Mouse (Mus musculus) kidney, embryonic 15.5 days (tissue): ENCODE results near the gene Asic5. TPM values are rescaled to one million over a fixed set of nuclear protein-coding genes. Genes with fewer than 3 reads are reported as not detected.

Experiments used
- ATAC-seq: fragments of 200-750 bp; cut with Nextera tagmentation; replicated peaks from 2 replicates; pipeline ENCODE4 v1.8.0; 2017; ENCODE audit warnings: moderate TSS enrichment; ENCODE audit not compliant: low FRiP score
- H3K27ac ChIP-seq: fragments of 300-500 bp; sonication (generic); 2 replicates; pipeline ENCODE4 v1.5.1; 2015; ENCODE audit warnings: mild to moderate bottlenecking, inconsistent platforms
- H3K27me3 ChIP-seq: fragments of 300-500 bp; sonication (generic); 2 replicates; pipeline ENCODE4 v1.6.1; 2015; ENCODE audit warnings: inconsistent platforms
- H3K36me3 ChIP-seq: fragments of 300-500 bp; sonication (generic); 2 replicates; pipeline ENCODE4 v1.6.1; 2015; ENCODE audit warnings: inconsistent platforms
- H3K4me1 ChIP-seq: fragments of 300-500 bp; sonication (generic); 2 replicates; pipeline ENCODE4 v1.6.1; 2015; ENCODE audit warnings: inconsistent platforms
- H3K4me2 ChIP-seq: fragments of 300-500 bp; sonication (generic); 2 replicates; pipeline ENCODE4 v1.6.1; 2015; ENCODE audit warnings: moderate library complexity, mild to moderate bottlenecking, inconsistent platforms
- H3K4me3 ChIP-seq: fragments of 300-500 bp; sonication (generic); replicated peaks from 2 replicates; pipeline ENCODE4 v1.5.1; 2015; ENCODE audit warnings: mild to moderate bottlenecking, inconsistent platforms
- H3K9ac ChIP-seq: fragments of 300-500 bp; sonication (generic); 2 replicates; pipeline ENCODE4 v1.6.1; 2015; ENCODE audit warnings: mild to moderate bottlenecking, inconsistent platforms
- H3K9me3 ChIP-seq: fragments of 300-500 bp; sonication (generic); replicated peaks from 2 replicates; pipeline ENCODE4 v1.6.1; 2016; ENCODE audit warnings: inconsistent platforms
- WGBS: fragments of 180-500 bp; shearing (Covaris S2); methylation state at CpG from one replicate; pipeline ENCODE4 v1.1.7; 2015; ENCODE audit warnings: mixed read lengths; 5-methylcytosine and 5-hydroxymethylcytosine counted together
- polyA plus RNA-seq: library from polyadenylated mRNA; unstranded; fragments of >200 nt; fragmentation: Nextera tagmentation; extraction: Ambion mirVana; gene quantifications from 2 replicates; pipeline ENCODE4 v1.2.1, GENCODE M21; 2015

The Asic5 gene
- polyA plus RNA-seq: not detected in 2 replicates

GRCm38 (mm10) chr3:81981990-81982389 lies at the start of gene Asic5:
Gene Asic5, plus strand, starts transcription at chr3:81982290.
- ATAC-seq: no peak
- no peaks in the 10 kb centered on the region for H3K4me1 ChIP-seq
- no peaks in the 10 kb centered on the region for H3K36me3 ChIP-seq
- no peak within 1 kb of the TSS for H3K9ac ChIP-seq
- no peak within 1 kb of the TSS for H3K27ac ChIP-seq
- no peaks in the 10 kb centered on the region for H3K9me3 ChIP-seq
- no peaks in the 10 kb centered on the region for H3K27me3 ChIP-seq
- H3K4me2 ChIP-seq: no peak within 1 kb of the TSS
- H3K4me3 ChIP-seq: no peak within 1 kb of the TSS
- 66% methylated on average over 5 of the region's 5 CpGs for WGBS

- no peaks in the 10 kb centered on the region for H3K27me3 ChIP-seq
- 83% methylated on average over 4 of the region's 4 CpGs for WGBS
- H3K4me3 ChIP-seq: peak overlapping the region; percentile 83; the same call in 1 of the 2 replicates
- no peak overlapping the region for H3K27ac ChIP-seq
- H3K9ac ChIP-seq: no peak overlapping the region
- H3K36me3 ChIP-seq: no peaks in the 10 kb centered on the region
- ATAC-seq: no peak
- no peaks in the 10 kb centered on the region for H3K9me3 ChIP-seq
- peak overlapping the region; percentile 59; the same call in 1 of the 2 replicates for H3K4me2 ChIP-seq
- 0 out of 2 replicates have a peak, but pooled peaks cover 3% of the 10 kb centered on the region for H3K4me1 ChIP-seq
These were observed 48.7 kb upstream of the Asic5 start for GRCm38 (mm10) chr3:81933348-81933747.

DNA sequence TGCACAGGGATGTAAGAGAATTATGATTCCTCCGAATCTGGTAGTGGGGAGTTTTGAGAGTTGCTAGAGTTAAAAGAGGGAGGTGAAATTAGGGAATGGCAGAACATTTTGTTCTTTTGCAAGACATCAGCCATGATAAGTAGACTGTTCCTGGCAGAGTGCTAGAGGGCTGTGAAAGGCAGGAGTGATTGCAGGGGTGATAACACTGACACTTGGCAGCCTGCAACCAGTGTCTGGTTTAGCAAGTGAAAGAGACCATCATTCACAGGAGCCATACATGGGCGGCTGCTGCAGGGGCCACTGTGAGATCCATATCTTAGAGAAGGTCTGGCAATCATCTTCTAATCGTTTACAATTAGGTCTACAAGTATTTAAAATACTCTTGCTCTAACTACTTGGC lies 43.2 kb upstream of the Asic5 start:
- no peaks in the 10 kb centered on the region for H3K27me3 ChIP-seq
- no peak overlapping the region for H3K4me3 ChIP-seq
- H3K27ac ChIP-seq: no peak overlapping the region
- H3K4me2 ChIP-seq: no peak overlapping the region
- no peaks in the 10 kb centered on the region for H3K4me1 ChIP-seq
- ATAC-seq: no peak
- no peaks in the 10 kb centered on the region for H3K9me3 ChIP-seq
- no peaks in the 10 kb centered on the region for H3K36me3 ChIP-seq
- 72% methylated on average over 3 of the region's 3 CpGs for WGBS
- H3K9ac ChIP-seq: no peak overlapping the region

GRCm38 (mm10) chr3:81942341-81942740 lies 39.7 kb upstream of the Asic5 start:
- no peaks in the 10 kb centered on the region for H3K27me3 ChIP-seq
- no peaks in the 10 kb centered on the region for H3K9me3 ChIP-seq
- H3K4me1 ChIP-seq: no peaks in the 10 kb centered on the region
- ATAC-seq: no peak
- H3K9ac ChIP-seq: no peak overlapping the region
- 92% methylated on average over 3 of the region's 3 CpGs for WGBS
- H3K36me3 ChIP-seq: no peaks in the 10 kb centered on the region
- no peak overlapping the region for H3K4me3 ChIP-seq
- H3K27ac ChIP-seq: no peak overlapping the region
- no peak overlapping the region for H3K4me2 ChIP-seq

DNA sequence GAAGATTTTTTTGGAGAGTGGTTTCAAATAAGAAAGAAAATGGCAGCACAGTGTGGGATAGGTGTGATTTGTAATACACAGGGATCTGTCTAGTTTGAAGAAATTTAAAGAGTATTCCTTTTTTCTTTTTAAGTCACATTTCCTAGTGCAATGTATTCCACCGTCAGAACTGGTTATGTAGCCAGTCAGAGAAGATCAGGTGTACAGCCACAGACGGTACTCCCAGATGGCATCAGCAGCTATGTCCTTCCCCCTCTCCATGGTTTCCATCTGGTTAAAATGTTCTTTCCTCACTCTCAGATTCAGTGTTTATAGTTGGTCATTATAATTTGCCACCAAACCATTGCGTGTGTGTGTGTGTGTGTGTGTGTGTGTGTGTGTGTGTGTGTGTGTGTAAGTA lies 39.0 kb upstream of the Asic5 start:
- H3K27me3 ChIP-seq: no peaks in the 10 kb centered on the region
- WGBS: 80% methylated on average over 3 of the region's 3 CpGs
- H3K9me3 ChIP-seq: no peaks in the 10 kb centered on the region

GRCm38 (mm10) chr3:81944851-81945393 lies 37.2 kb upstream of the Asic5 start:
- Histone ChIP-seq H3K27ac (no peak overlapping the region), H3K36me3 (no peaks in the 10 kb centered on the region), H3K9me3 (no peaks in the 10 kb centered on the region), H3K4me2 (no peak overlapping the region), H3K27me3 (no peaks in the 10 kb centered on the region), H3K4me3 (no peak overlapping the region), H3K4me1 (no peaks in the 10 kb centered on the region), H3K9ac (no peak overlapping the region)
- no peak for ATAC-seq
- WGBS: 92% methylated on average over 7 of the region's 7 CpGs

More for the DNA sequence above, 39.0 kb upstream of the Asic5 start:
- Histone ChIP-seq H3K9ac (no peak overlapping the region), H3K4me2 (no peak overlapping the region), H3K4me1 (no peaks in the 10 kb centered on the region), H3K27ac (no peak overlapping the region), H3K4me3 (no peak overlapping the region), H3K36me3 (no peaks in the 10 kb centered on the region)
- ATAC-seq: no peak

- Histone ChIP-seq H3K4me3 (no peak overlapping the region), H3K4me2 (no peak overlapping the region), H3K9me3 (no peaks in the 10 kb centered on the region), H3K36me3 (no peaks in the 10 kb centered on the region), H3K27ac (no peak overlapping the region), H3K27me3 (no peaks in the 10 kb centered on the region), H3K4me1 (no peaks in the 10 kb centered on the region), H3K9ac (no peak overlapping the region)
- WGBS: 85% methylated on average over 1 of the region's 1 CpGs
- no peak for ATAC-seq
These were observed 33.0 kb upstream of the Asic5 start for GRCm38 (mm10) chr3:81949048-81949447.

DNA sequence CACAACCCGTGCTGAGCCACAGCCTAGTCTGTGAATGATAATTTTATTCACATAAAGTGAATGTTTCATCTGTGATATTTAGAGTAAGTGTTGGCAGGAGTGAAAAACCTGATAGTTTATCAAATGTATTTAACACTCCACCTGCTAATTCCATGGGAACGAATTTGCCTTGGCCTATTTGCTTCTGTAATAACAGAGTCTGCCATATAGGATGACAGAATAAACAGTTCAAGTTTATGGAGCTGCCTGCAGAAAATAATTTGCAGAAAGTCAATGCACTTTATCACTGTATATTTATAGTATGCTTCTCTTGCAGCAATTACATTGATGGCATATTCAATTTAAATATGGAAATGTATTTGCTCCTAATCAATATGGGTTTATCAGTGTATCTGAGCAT lies 30.3 kb upstream of the Asic5 start:
- Histone ChIP-seq H3K9me3 (no peaks in the 10 kb centered on the region), H3K27ac (no peak overlapping the region), H3K27me3 (no peaks in the 10 kb centered on the region), H3K9ac (no peak overlapping the region), H3K4me3 (no peak overlapping the region), H3K4me2 (no peak overlapping the region), H3K4me1 (no peaks in the 10 kb centered on the region), H3K36me3 (0 out of 2 replicates have a peak, but pooled peaks cover 5% of the 10 kb centered on the region)
- WGBS: 56% methylated on average over 2 of the region's 2 CpGs
- no peak for ATAC-seq

- Histone ChIP-seq H3K4me3 (no peak overlapping the region), H3K4me2 (no peak overlapping the region), H3K27me3 (no peaks in the 10 kb centered on the region), H3K9me3 (no peaks in the 10 kb centered on the region), H3K4me1 (no peaks in the 10 kb centered on the region), H3K9ac (no peak overlapping the region), H3K36me3 (0 out of 2 replicates have a peak, but pooled peaks cover 5% of the 10 kb centered on the region), H3K27ac (no peak overlapping the region)
- no peak for ATAC-seq
- 87% methylated on average over 5 of the region's 5 CpGs for WGBS
These were observed 24.6 kb upstream of the Asic5 start for GRCm38 (mm10) chr3:81957484-81957883.

DNA sequence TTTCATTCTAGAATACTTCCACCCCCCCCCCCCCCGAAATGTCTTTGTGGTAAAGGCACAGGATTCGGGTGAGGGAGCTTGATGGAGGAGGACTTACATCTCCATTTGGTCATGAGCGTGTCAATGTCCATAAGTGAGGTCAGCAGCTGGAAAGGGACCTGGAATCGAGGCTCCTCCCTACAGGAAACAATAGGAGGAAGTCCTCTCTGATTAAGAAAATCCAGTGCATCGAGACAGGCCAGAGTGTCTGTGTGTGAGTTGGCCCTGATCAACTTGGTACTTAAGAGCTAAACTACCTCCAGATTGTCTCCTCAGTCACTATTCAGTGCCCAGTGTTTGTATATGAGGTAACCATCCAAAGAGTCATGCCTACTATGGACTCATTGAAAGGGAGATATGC lies 20.8 kb upstream of the Asic5 start:
- WGBS: 77% methylated on average over 5 of the region's 5 CpGs
- H3K4me3 ChIP-seq: no peak overlapping the region
- H3K4me1 ChIP-seq: no peaks in the 10 kb centered on the region
- ATAC-seq: no peak
- H3K27me3 ChIP-seq: no peaks in the 10 kb centered on the region
- H3K9ac ChIP-seq: no peak overlapping the region
- no peaks in the 10 kb centered on the region for H3K9me3 ChIP-seq
- no peak overlapping the region for H3K4me2 ChIP-seq
- no peaks in the 10 kb centered on the region for H3K36me3 ChIP-seq
- no peak overlapping the region for H3K27ac ChIP-seq

DNA sequence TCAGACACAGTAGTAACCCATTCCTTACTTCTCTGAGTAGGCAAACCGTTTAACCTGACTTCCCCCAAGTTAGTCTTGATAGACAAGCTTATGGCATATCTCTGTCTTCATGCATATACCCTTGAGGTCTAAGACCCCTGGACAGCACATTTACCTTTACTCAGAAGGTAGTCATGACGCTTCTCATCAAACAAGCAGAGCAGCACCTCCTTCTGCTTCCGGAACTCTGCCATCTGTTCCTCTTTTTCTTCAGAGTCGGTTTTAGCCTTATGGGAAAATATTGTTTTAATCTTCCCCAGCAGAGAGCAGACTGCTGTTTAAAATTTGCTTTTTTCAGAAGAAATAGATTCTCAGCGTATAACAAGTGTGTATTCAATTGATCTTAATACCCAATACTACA lies 18.3 kb upstream of the Asic5 start:
- no peaks in the 10 kb centered on the region for H3K4me1 ChIP-seq
- WGBS: 74% methylated on average over 5 of the region's 5 CpGs
- no peak overlapping the region for H3K4me2 ChIP-seq
- no peak overlapping the region for H3K4me3 ChIP-seq
- no peaks in the 10 kb centered on the region for H3K36me3 ChIP-seq
- no peaks in the 10 kb centered on the region for H3K27me3 ChIP-seq
- ATAC-seq: no peak
- H3K27ac ChIP-seq: no peak overlapping the region
- H3K9ac ChIP-seq: no peak overlapping the region
- no peaks in the 10 kb centered on the region for H3K9me3 ChIP-seq

- no peak for ATAC-seq
- Histone ChIP-seq H3K27me3 (no peaks in the 10 kb centered on the region), H3K36me3 (no peaks in the 10 kb centered on the region)
These were observed 17.5 kb upstream of the Asic5 start for GRCm38 (mm10) chr3:81964596-81964995.

DNA sequence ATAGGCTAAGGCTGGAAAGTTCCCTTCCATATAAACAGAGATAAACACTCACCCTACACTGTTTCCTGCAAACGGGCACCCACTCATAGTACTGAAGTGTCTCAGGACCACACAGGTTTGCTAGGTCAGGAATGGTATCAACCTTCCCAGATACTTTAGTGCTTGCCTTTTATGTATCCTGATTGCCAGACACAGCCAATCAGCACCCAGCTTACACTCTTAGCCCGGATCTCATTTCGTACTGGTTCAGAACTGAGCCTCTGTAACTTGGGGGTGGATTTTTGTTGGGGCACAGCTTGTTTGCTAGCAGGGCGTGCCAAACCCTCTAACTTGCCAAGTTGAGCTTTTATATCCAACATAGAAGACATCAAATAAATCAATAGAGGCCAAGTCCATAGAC lies 6.5 kb upstream of the Asic5 start:
- ATAC-seq: no peak
- H3K27me3 ChIP-seq: no peaks in the 10 kb centered on the region
- no peaks in the 10 kb centered on the region for H3K36me3 ChIP-seq
- H3K9me3 ChIP-seq: no peaks in the 10 kb centered on the region
- H3K4me3 ChIP-seq: no peak overlapping the region
- no peak overlapping the region for H3K4me2 ChIP-seq
- no peaks in the 10 kb centered on the region for H3K4me1 ChIP-seq
- no peak overlapping the region for H3K9ac ChIP-seq
- H3K27ac ChIP-seq: no peak overlapping the region
- 70% methylated on average over 4 of the region's 4 CpGs for WGBS

More at GRCm38 (mm10) chr3:81964596-81964995, 17.5 kb upstream of the Asic5 start:
- Histone ChIP-seq H3K4me1 (no peaks in the 10 kb centered on the region), H3K27ac (no peak overlapping the region), H3K4me2 (no peak overlapping the region), H3K9ac (no peak overlapping the region), H3K9me3 (no peaks in the 10 kb centered on the region), H3K4me3 (no peak overlapping the region)
- 72% methylated on average over 3 of the region's 3 CpGs for WGBS
